In genomic region chr2:4260324-4261058, GRCm38 (mm10) we compare ENCODE assay signal across 10 mouse cellular contexts.
DNase-seq lines count a peak whose midpoint lies in the region; ATAC-seq and TF ChIP-seq lines count a peak whose summit lies in the region.
"Had no signal": no experiment of that assay in that cellular context is flagged by ENCODE, and none has a peak within 500 bp of the region (broad histone marks: within the 10 kb centered on the region; RNA-seq: fewer than 3 reads in every experiment).

No protein-coding gene starts in this region.

- H3K36me3 ChIP-seq in intestine, postnatal 0 days (ENCODE audit: control insufficient read depth, insufficient read depth): no peaks in the 10 kb centered on the region
- no peaks in the 10 kb centered on the region for H3K36me3 ChIP-seq in intestine, embryonic 15.5 days
- H3K36me3 ChIP-seq in hindbrain, embryonic 14.5 days (replicated peaks; ENCODE audit: control insufficient read depth, insufficient read depth): no peaks in the 10 kb centered on the region
- H3K36me3 ChIP-seq: stomach, embryonic 15.5 days had no signal

- no peak overlapping the region for H3K4me3 ChIP-seq in intestine, postnatal 0 days (ENCODE audit: low read depth, low read length)
- H3K4me3 ChIP-seq in intestine, embryonic 15.5 days (replicated peaks): no peak overlapping the region
- H3K4me3 ChIP-seq in hindbrain, embryonic 14.5 days (replicated peaks; ENCODE audit: low read length): no peak overlapping the region
- H3K4me3 ChIP-seq: megakaryocyte, embryonic 14.5 days; stomach, embryonic 15.5 days had no signal

- no peak overlapping the region for H3K4me2 ChIP-seq in intestine, postnatal 0 days (replicated peaks; ENCODE audit: low read depth)
- H3K4me2 ChIP-seq in intestine, embryonic 15.5 days (replicated peaks): no peak overlapping the region
- no peak overlapping the region for H3K4me2 ChIP-seq in hindbrain, embryonic 14.5 days (replicated peaks)
- H3K4me2 ChIP-seq: stomach, embryonic 15.5 days had no signal

- peak; percentile 73 for ATAC-seq in intestine, postnatal 0 days
- no peak for ATAC-seq in intestine, embryonic 15.5 days
- peak; percentile 60; the same call in 1 of the 2 replicates for ATAC-seq in hindbrain, embryonic 14.5 days (ENCODE audit: low FRiP score)
- no peak for ATAC-seq in cerebellum, adult (ENCODE audit: insufficient number of reproducible peaks, low FRiP score, low TSS enrichment)

- H3K9ac ChIP-seq in intestine, postnatal 0 days (ENCODE audit: low read depth, low read length): no peak overlapping the region
- H3K9ac ChIP-seq in intestine, embryonic 15.5 days: no peak overlapping the region
- no peak overlapping the region for H3K9ac ChIP-seq in hindbrain, embryonic 14.5 days
- H3K9ac ChIP-seq: stomach, embryonic 15.5 days had no signal

- no peak for TF ChIP-seq CTCF in intestine, postnatal 0 days (IDR thresholded peaks at IDR 0.05; ENCODE audit: low read depth)

- 48% methylated on average over 10 of the region's 10 CpGs for WGBS in intestine, postnatal 0 days
- 56% methylated on average over 10 of the region's 10 CpGs for WGBS in intestine, embryonic 15.5 days
- WGBS in hindbrain, embryonic 14.5 days: 12% methylated on average over 10 of the region's 10 CpGs

- no peaks in the 10 kb centered on the region for H3K9me3 ChIP-seq in intestine, postnatal 0 days (ENCODE audit: control insufficient read depth)
- H3K9me3 ChIP-seq in intestine, embryonic 15.5 days: no peaks in the 10 kb centered on the region
- H3K9me3 ChIP-seq in hindbrain, embryonic 14.5 days (ENCODE audit: control insufficient read depth, low read length): no peaks in the 10 kb centered on the region
- H3K9me3 ChIP-seq: megakaryocyte, embryonic 14.5 days; stomach, embryonic 15.5 days had no signal

- H3K27ac ChIP-seq in intestine, postnatal 0 days (ENCODE audit: low read depth, low read length): no peak overlapping the region
- H3K27ac ChIP-seq in intestine, embryonic 15.5 days: no peak overlapping the region
- no peak overlapping the region for H3K27ac ChIP-seq in hindbrain, embryonic 14.5 days
- H3K27ac ChIP-seq: stomach, embryonic 15.5 days had no signal

- H3K4me1 ChIP-seq in intestine, postnatal 0 days (replicated peaks; ENCODE audit: control insufficient read depth, insufficient read depth, low read length): no peaks in the 10 kb centered on the region
- no peaks in the 10 kb centered on the region for H3K4me1 ChIP-seq in intestine, embryonic 15.5 days (replicated peaks)
- H3K4me1 ChIP-seq in hindbrain, embryonic 14.5 days (replicated peaks; ENCODE audit: control insufficient read depth, insufficient read depth, low read length): 0 out of 2 replicates have a peak, but pooled peaks cover 5% of the 10 kb centered on the region
- H3K4me1 ChIP-seq: megakaryocyte, embryonic 14.5 days; stomach, embryonic 15.5 days had no signal

- no peaks in the 10 kb centered on the region for H3K27me3 ChIP-seq in intestine, postnatal 0 days (replicated peaks; ENCODE audit: control insufficient read depth, insufficient read depth, low read length)
- no peaks in the 10 kb centered on the region for H3K27me3 ChIP-seq in intestine, embryonic 15.5 days (replicated peaks)
- no peaks in the 10 kb centered on the region for H3K27me3 ChIP-seq in hindbrain, embryonic 14.5 days (ENCODE audit: control insufficient read depth, insufficient read depth, low read length)
- H3K27me3 ChIP-seq: megakaryocyte, embryonic 14.5 days; stomach, embryonic 15.5 days had no signal

- peak; percentile 73 for DNase-seq in embryo, embryonic 10.5 days (ENCODE audit: low spot score)
- no peak for DNase-seq in hindbrain, embryonic 14.5 days (ENCODE audit: low spot score)
- peak; percentile 20 for DNase-seq in retina, adult 2 months (ENCODE audit: low read depth, low spot score)
- no peak for DNase-seq in right cerebral cortex, postnatal 4 days
- no peak for DNase-seq in ovary, postnatal 36 days (ENCODE audit: low spot score)

Comparison
In these comparisons a context has a peak if more than half of its experiments do, and no peak if none do; other contexts are left out.
1. ATAC-seq: peak in intestine, postnatal 0 days (single experiment) and hindbrain, embryonic 14.5 days (single experiment); none in intestine, embryonic 15.5 days (single experiment) and cerebellum, adult (single experiment).
2. DNase-seq: peak in embryo, embryonic 10.5 days (single experiment) and retina, adult 2 months (single experiment); none in hindbrain, embryonic 14.5 days (single experiment), right cerebral cortex, postnatal 4 days (single experiment) and ovary, postnatal 36 days (single experiment).